Mouse (Mus musculus) kidney, postnatal 36 days (tissue): ENCODE measurements around the gene Tagln2.

Source experiments
- DNase-seq, 2 experiments: peaks; one replicate each; pipeline ENCODE4 v3.0.0; 2021 to 2022; ENCODE audit warnings: mixed read lengths in 2 of 2

Tagln2 gene

GRCm38 (mm10) chr1:172481540-172482280 lies 18.1 kb upstream of the Tagln2 start, which contains the start of gene Igsf9:
Igsf9 (plus strand) TSS chr1:172481788.
- peak; percentile 93 for DNase-seq

GRCm38 (mm10) chr1:172482518-172483360 lies 17.1 kb upstream of the Tagln2 start:
- DNase-seq: peak; percentile 68 to 77

- no peak for DNase-seq
Observed at GRCm38 (mm10) chr1:172483361-172483660, 16.5 kb upstream of the Tagln2 start.

GRCm38 (mm10) chr1:172484236-172484635 lies 15.6 kb upstream of the Tagln2 start:
- DNase-seq: no peak

- no peak for DNase-seq
Observed at GRCm38 (mm10) chr1:172484671-172485070, 15.2 kb upstream of the Tagln2 start.

GRCm38 (mm10) chr1:172485821-172486220 lies 14.0 kb upstream of the Tagln2 start:
- no peak for DNase-seq

GRCm38 (mm10) chr1:172486236-172486635 lies 13.6 kb upstream of the Tagln2 start:
- no peak for DNase-seq

GRCm38 (mm10) chr1:172486651-172487050 lies 13.2 kb upstream of the Tagln2 start:
- DNase-seq: no peak

- DNase-seq: no peak
Observed at GRCm38 (mm10) chr1:172487859-172488258, 12.0 kb upstream of the Tagln2 start.

- peak in 1 of 2 experiments; percentile 30 for DNase-seq
Observed at GRCm38 (mm10) chr1:172488831-172489230, 11.0 kb upstream of the Tagln2 start.

- DNase-seq: no peak
Observed at GRCm38 (mm10) chr1:172489585-172490250, 10.1 kb upstream of the Tagln2 start.

- DNase-seq: peak; percentile 89 to 95
Observed at GRCm38 (mm10) chr1:172490261-172490661, 9.6 kb upstream of the Tagln2 start.

- DNase-seq: peak; percentile 45 to 59
Observed at GRCm38 (mm10) chr1:172492047-172492446, 7.8 kb upstream of the Tagln2 start.

GRCm38 (mm10) chr1:172493516-172493915 lies 6.3 kb upstream of the Tagln2 start:
- DNase-seq: no peak

- no peak for DNase-seq
Observed at GRCm38 (mm10) chr1:172496030-172496429, 3.8 kb upstream of the Tagln2 start.

- DNase-seq: no peak
Observed at GRCm38 (mm10) chr1:172497428-172497827, 2.4 kb upstream of the Tagln2 start.

- peak; percentile 85 to 86 for DNase-seq
Observed at GRCm38 (mm10) chr1:172500451-172501370, 864 bp downstream of the Tagln2 start.

GRCm38 (mm10) chr1:172501371-172502144 lies 1.7 kb downstream of the Tagln2 start:
- peak; percentile 74 to 79 for DNase-seq

GRCm38 (mm10) chr1:172502145-172503110 lies 2.6 kb downstream of the Tagln2 start:
- DNase-seq: peak; percentile 61 to 77
